Mouse (Mus musculus): ENCODE measurements around the gene Hoxb7.

The Hoxb7 gene

GRCm38 (mm10) chr11:96299781-96300180 is 13.4 kb downstream of the Hoxb7 start:
- DNase-seq (ENCODE audit: inconsistent ontology term), result no peak

GRCm38 (mm10) chr11:96300354-96301063 is 14.1 kb downstream of the Hoxb7 start:
- DNase-seq (ENCODE audit: inconsistent ontology term), result no peak

- DNase-seq (ENCODE audit: inconsistent ontology term), result no peak
These were observed 14.6 kb downstream of the Hoxb7 start for GRCm38 (mm10) chr11:96301064-96301431.

- no peak for DNase-seq (ENCODE audit: inconsistent ontology term)
These were observed 15.4 kb downstream of the Hoxb7 start for GRCm38 (mm10) chr11:96301837-96302236.

GRCm38 (mm10) chr11:96302381-96303150 is 16.1 kb downstream of the Hoxb7 start:
- DNase-seq (ENCODE audit: inconsistent ontology term), result no peak

- DNase-seq (ENCODE audit: inconsistent ontology term), result peak; percentile 36
These were observed 17.0 kb downstream of the Hoxb7 start, which contains the start of gene Hoxb5 for GRCm38 (mm10) chr11:96303151-96304099. Gene Hoxb5, plus strand, starts transcription at chr11:96303336.

- DNase-seq (ENCODE audit: inconsistent ontology term), result no peak
These were observed 18.2 kb downstream of the Hoxb7 start for GRCm38 (mm10) chr11:96304381-96305195.

- no peak for DNase-seq (ENCODE audit: inconsistent ontology term)
These were observed 19.2 kb downstream of the Hoxb7 start for GRCm38 (mm10) chr11:96305505-96306182.

GRCm38 (mm10) chr11:96306183-96306907 is 19.9 kb downstream of the Hoxb7 start:
- DNase-seq (ENCODE audit: inconsistent ontology term), result no peak

GRCm38 (mm10) chr11:96306908-96307269 is 20.5 kb downstream of the Hoxb7 start:
- DNase-seq (ENCODE audit: inconsistent ontology term), result no peak

- no peak for DNase-seq (ENCODE audit: inconsistent ontology term)
These were observed 22.3 kb downstream of the Hoxb7 start for GRCm38 (mm10) chr11:96308763-96309162.

GRCm38 (mm10) chr11:96309288-96309687 is 22.9 kb downstream of the Hoxb7 start:
- DNase-seq (ENCODE audit: inconsistent ontology term), result no peak

GRCm38 (mm10) chr11:96310183-96310938 is 23.9 kb downstream of the Hoxb7 start:
- no peak for DNase-seq (ENCODE audit: inconsistent ontology term)

GRCm38 (mm10) chr11:96311097-96311496 is 24.7 kb downstream of the Hoxb7 start:
- DNase-seq (ENCODE audit: inconsistent ontology term), result no peak

- peak; percentile 50 for DNase-seq (ENCODE audit: inconsistent ontology term)
These were observed 25.3 kb downstream of the Hoxb7 start for GRCm38 (mm10) chr11:96311520-96312417.

- no peak for DNase-seq (ENCODE audit: inconsistent ontology term)
These were observed 26.7 kb downstream of the Hoxb7 start for GRCm38 (mm10) chr11:96313134-96313533.

- no peak for DNase-seq (ENCODE audit: inconsistent ontology term)
These were observed 27.5 kb downstream of the Hoxb7 start for GRCm38 (mm10) chr11:96313806-96314428.

Data from Muller cell, postnatal 12 days (primary cell).